Mouse (Mus musculus): ENCODE results near the gene Carns1. TPM values are rescaled to one million over a fixed set of nuclear protein-coding genes. Genes with fewer than 3 reads are reported as not detected.

Carns1 gene
- polyA plus RNA-seq, 1 experiment: 1.1 TPM

DNA sequence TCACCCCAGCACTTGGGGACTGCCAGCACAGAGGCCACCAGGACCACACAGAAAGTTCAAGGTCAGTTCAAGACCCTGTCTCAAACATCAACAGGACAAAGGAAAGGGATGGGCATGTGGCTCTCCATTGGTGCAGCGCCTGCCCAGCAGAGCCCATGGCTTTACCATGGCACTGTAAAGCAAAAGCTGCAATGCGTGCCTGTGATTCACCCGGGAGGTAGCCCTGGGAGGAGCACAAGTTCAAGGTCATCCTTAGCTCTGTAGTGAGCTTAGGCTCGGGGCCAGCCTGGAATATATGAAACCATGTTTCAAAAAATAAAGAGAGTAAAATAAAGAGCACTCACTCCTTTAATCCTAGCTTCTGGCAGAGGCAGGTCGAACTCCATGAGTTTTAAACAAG, 23.4 kb downstream of the Carns1 start:
- TF ChIP-seq POLR2A (IDR thresholded peaks at IDR 0.05; ENCODE audit: borderline replicate concordance, low read depth, low read length): no peak
- TF ChIP-seq CTCF (IDR thresholded peaks at IDR 0.05; ENCODE audit: low read depth, low read length): no peak
- H3K27ac ChIP-seq (ENCODE audit: insufficient read depth, low read depth, low read length): no peak overlapping the region
- peaks cover 20% of the 10 kb centered on the region for H3K4me1 ChIP-seq (ENCODE audit: control insufficient read depth, insufficient read depth, low read length)
- H3K4me3 ChIP-seq (ENCODE audit: insufficient read depth, low read length): no peak overlapping the region

- Histone ChIP-seq H3K4me3 (ENCODE audit: insufficient read depth, low read length) (no peak overlapping the region), H3K4me1 (ENCODE audit: control insufficient read depth, insufficient read depth, low read length) (peaks cover 24% of the 10 kb centered on the region), H3K27ac (ENCODE audit: insufficient read depth, low read depth, low read length) (no peak overlapping the region)
- TF ChIP-seq POLR2A (IDR thresholded peaks at IDR 0.05; ENCODE audit: borderline replicate concordance, low read depth, low read length) (no peak), CTCF (IDR thresholded peaks at IDR 0.05; ENCODE audit: low read depth, low read length) (no peak)
Measured at GRCm38 (mm10) chr19:4151488-4151860, 23.8 kb downstream of the Carns1 start.

- no peak overlapping the region for H3K27ac ChIP-seq (ENCODE audit: insufficient read depth, low read depth, low read length)
- no peak overlapping the region for H3K4me3 ChIP-seq (ENCODE audit: insufficient read depth, low read length)
- H3K4me1 ChIP-seq (ENCODE audit: control insufficient read depth, insufficient read depth, low read length): peaks cover 29% of the 10 kb centered on the region
- TF ChIP-seq CTCF (IDR thresholded peaks at IDR 0.05; ENCODE audit: low read depth, low read length) (no peak), POLR2A (IDR thresholded peaks at IDR 0.05; ENCODE audit: borderline replicate concordance, low read depth, low read length) (no peak)
Measured at GRCm38 (mm10) chr19:4150567-4151487, 24.5 kb downstream of the Carns1 start.

DNA sequence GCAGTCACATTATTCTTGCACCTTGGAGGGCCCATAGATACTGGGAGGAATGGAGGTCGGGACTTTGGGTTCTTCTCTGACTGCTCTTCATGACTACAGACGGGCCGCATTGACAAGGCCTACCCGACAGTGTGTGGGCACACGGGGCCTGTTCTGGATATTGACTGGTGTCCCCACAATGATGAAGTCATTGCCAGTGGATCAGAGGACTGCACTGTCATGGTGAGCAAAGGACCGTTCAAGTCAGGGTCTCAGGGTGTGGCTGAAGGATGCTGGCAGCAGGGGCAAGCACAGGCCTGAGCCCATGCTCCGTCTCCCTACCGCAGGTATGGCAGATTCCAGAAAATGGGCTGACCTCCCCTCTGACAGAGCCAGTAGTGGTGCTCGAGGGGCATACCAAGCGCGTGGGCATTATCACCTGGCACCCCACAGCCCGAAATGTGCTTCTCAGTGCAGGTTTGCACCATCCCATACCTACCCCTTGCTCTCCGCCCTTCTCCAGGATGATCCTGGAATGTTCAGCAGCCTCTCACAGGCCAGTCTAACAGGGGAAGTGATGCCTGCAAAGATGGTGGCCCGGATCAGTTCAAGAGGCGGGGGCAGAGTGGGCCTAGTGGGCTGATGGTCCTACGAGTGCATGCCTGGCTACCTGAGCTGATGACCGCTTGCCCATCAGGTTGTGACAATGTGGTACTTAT, 25.4 kb downstream of the Carns1 start:
- H3K27ac ChIP-seq (ENCODE audit: insufficient read depth, low read depth, low read length): no peak overlapping the region
- TF ChIP-seq POLR2A (IDR thresholded peaks at IDR 0.05; ENCODE audit: borderline replicate concordance, low read depth, low read length) (no peak), CTCF (IDR thresholded peaks at IDR 0.05; ENCODE audit: low read depth, low read length) (no peak)
- peaks cover 37% of the 10 kb centered on the region for H3K4me1 ChIP-seq (ENCODE audit: control insufficient read depth, insufficient read depth, low read length)
- peak overlapping the region; percentile 60 for H3K4me3 ChIP-seq (ENCODE audit: insufficient read depth, low read length)

- TF ChIP-seq POLR2A (IDR thresholded peaks at IDR 0.05; ENCODE audit: borderline replicate concordance, low read depth, low read length): no peak
- TF ChIP-seq CTCF (IDR thresholded peaks at IDR 0.05; ENCODE audit: low read depth, low read length): no peak
- Histone ChIP-seq H3K27ac (ENCODE audit: insufficient read depth, low read depth, low read length) (no peak overlapping the region), H3K4me3 (ENCODE audit: insufficient read depth, low read length) (peak overlapping the region; percentile 60), H3K4me1 (ENCODE audit: control insufficient read depth, insufficient read depth, low read length) (peaks cover 43% of the 10 kb centered on the region)
Measured at GRCm38 (mm10) chr19:4149283-4149682, 26.0 kb downstream of the Carns1 start.

GRCm38 (mm10) chr19:4148819-4149218, 26.5 kb downstream of the Carns1 start:
- peak overlapping the region; percentile 57 for H3K27ac ChIP-seq (ENCODE audit: insufficient read depth, low read depth, low read length)
- TF ChIP-seq CTCF (IDR thresholded peaks at IDR 0.05; ENCODE audit: low read depth, low read length): no peak
- TF ChIP-seq POLR2A (IDR thresholded peaks at IDR 0.05; ENCODE audit: borderline replicate concordance, low read depth, low read length): no peak
- peaks cover 47% of the 10 kb centered on the region for H3K4me1 ChIP-seq (ENCODE audit: control insufficient read depth, insufficient read depth, low read length)
- peak overlapping the region; percentile 60 for H3K4me3 ChIP-seq (ENCODE audit: insufficient read depth, low read length)

- Histone ChIP-seq H3K4me1 (ENCODE audit: control insufficient read depth, insufficient read depth, low read length) (peaks cover 51% of the 10 kb centered on the region), H3K27ac (ENCODE audit: insufficient read depth, low read depth, low read length) (peak within 1 kb of the TSS; percentile 67), H3K4me3 (ENCODE audit: insufficient read depth, low read length) (peak within 1 kb of the TSS; percentile 60)
- TF ChIP-seq CTCF (IDR thresholded peaks at IDR 0.05; ENCODE audit: low read depth, low read length): no peak
- no peak for TF ChIP-seq POLR2A (IDR thresholded peaks at IDR 0.05; ENCODE audit: borderline replicate concordance, low read depth, low read length)
Measured at GRCm38 (mm10) chr19:4148491-4148806, 26.8 kb downstream of the Carns1 start, which contains the start of gene Coro1b. TSS of gene Coro1b (plus strand) at chr19:4148619.

GRCm38 (mm10) chr19:4147782-4148490, 27.3 kb downstream of the Carns1 start:
- H3K4me1 ChIP-seq (ENCODE audit: control insufficient read depth, insufficient read depth, low read length): peaks cover 54% of the 10 kb centered on the region

GRCm38 (mm10) chr19:4147022-4147405, 28.3 kb downstream of the Carns1 start:
- Histone ChIP-seq H3K4me1 (ENCODE audit: control insufficient read depth, insufficient read depth, low read length) (peaks cover 54% of the 10 kb centered on the region), H3K27ac (ENCODE audit: insufficient read depth, low read depth, low read length) (peak overlapping the region; percentile 67), H3K4me3 (ENCODE audit: insufficient read depth, low read length) (no peak overlapping the region)
- no peak for TF ChIP-seq CTCF (IDR thresholded peaks at IDR 0.05; ENCODE audit: low read depth, low read length)
- TF ChIP-seq POLR2A (IDR thresholded peaks at IDR 0.05; ENCODE audit: borderline replicate concordance, low read depth, low read length): no peak

More at GRCm38 (mm10) chr19:4147782-4148490, 27.3 kb downstream of the Carns1 start:
- H3K27ac ChIP-seq (ENCODE audit: insufficient read depth, low read depth, low read length): peak overlapping the region; percentile 67
- TF ChIP-seq CTCF (IDR thresholded peaks at IDR 0.05; ENCODE audit: low read depth, low read length) (no peak), POLR2A (IDR thresholded peaks at IDR 0.05; ENCODE audit: borderline replicate concordance, low read depth, low read length) (no peak)
- H3K4me3 ChIP-seq (ENCODE audit: insufficient read depth, low read length): 0 out of 2 replicates have a peak overlapping the region, but pooled peaks have one; percentile 13
